Mouse (Mus musculus): Measurements from ENCODE around the gene Xpnpep1.

The Xpnpep1 gene

DNA sequence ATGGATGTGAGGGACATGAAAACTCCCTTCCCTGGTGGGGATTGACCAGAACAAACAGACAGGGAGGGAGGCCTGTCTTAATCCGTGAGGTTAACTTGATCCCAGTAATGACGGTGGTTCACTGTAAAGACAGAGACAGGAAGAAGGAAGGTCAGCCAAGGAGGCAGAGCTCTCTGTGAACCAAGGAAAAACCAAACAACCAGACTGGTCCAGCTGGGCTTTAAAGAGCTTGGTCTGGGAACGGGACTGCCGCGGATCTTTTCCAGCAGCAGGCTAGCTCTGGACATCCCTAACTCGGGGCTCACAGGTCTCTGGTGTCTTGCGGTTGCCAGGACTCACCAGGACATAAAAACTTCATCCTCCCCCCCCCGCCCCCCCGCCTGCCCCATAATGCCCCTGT is 26.5 kb upstream of the Xpnpep1 start:
- DNase-seq (ENCODE audit: low spot score in 2 of 2): no peak

GRCm38 (mm10) chr19:53064972-53065361 is 25.0 kb upstream of the Xpnpep1 start:
- DNase-seq (ENCODE audit: low spot score in 2 of 2): no peak

GRCm38 (mm10) chr19:53064292-53064971 is 24.4 kb upstream of the Xpnpep1 start:
- DNase-seq (ENCODE audit: low spot score in 2 of 2): no peak

GRCm38 (mm10) chr19:53062046-53062445 is 22.0 kb upstream of the Xpnpep1 start:
- no peak for DNase-seq (ENCODE audit: low spot score in 2 of 2)

DNA sequence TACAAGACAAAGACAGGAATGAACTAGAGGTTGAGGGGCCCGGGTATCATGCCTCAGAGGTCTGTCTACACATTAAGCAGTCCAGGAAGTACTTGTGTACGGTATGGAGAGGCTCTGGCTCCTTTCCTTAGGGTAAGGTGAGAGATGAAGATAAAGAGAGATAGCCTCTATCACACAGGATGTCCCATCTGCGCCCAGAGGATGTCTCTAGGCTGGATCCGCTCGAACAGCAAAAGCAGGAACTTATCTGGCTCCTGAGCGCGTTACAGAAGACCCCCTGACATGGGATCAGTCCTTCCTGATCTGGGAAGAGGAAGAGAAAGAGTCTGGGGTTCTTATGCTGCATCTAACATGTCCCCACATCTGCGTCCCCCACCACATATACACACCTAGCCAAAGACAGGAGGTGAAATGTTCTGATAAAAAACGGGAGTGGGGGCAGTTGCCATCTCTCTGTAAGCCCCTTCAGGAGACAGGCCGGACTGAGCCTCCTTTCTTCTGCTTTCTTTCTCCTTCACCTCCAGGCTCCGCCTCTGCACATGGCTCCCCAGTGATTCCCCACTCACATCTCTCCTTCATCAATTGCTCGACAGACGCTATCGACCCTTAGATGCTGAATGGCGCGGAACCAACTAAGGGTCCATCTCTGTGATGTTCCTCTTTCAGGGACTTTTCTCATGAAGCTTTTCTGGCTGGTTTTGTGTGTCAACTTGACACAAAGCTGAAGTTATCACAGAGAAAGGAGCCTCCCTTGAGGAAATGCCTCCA is 19.5 kb upstream of the Xpnpep1 start:
- DNase-seq (ENCODE audit: low spot score in 2 of 2): no peak

DNA sequence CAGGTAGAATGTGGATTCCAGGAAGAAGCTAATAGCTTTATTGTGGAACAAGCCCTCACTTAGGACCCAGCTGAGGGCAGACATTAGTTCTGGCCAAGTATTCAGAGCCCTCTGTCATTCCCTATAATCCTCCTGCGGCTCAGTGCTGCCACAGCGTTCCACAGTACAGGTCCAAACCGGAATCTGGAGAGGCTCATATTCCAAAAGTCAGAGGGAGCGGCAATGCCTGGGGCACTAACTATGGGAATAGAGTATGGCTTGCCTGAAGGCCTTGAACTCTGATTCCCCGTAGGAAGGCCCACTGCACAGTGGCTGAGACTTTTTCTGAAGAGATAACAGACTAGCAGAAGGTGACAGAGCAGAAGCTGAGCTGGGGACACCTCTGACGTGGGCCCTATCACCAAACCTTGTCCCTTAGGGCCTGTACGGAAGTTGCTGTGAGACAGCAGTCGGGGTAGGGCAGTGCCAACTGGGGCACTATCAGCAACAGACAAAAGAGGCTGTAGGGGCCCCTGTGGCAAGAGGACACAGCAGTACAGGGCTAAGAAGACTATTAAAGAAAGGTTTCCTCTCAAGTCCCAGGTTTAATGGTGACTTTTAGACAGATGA is 18.8 kb upstream of the Xpnpep1 start:
- DNase-seq (ENCODE audit: low spot score in 2 of 2): no peak

GRCm38 (mm10) chr19:53057980-53058725 is 18.1 kb upstream of the Xpnpep1 start:
- DNase-seq (ENCODE audit: low spot score in 2 of 2): no peak

DNA sequence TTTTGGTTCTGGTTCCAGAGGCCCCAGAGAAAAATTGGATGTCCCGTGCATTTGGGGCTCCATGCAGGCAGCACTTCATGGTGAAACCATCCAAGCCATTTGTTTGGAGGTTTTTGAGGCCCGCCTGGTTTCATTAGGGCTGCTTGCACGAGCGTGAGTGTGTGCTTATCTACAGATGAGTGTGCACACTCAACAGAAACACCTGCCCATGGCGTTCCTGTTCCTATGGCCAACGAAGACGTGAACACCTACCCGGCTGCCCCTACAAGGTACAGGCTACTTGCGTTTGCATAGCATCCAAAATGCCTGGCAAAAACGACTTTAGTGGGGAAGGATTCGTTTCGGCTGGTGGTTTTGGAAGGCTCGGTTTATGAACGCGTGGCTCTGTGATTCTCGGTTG is 13.3 kb upstream of the Xpnpep1 start:
- no peak for DNase-seq (ENCODE audit: low spot score in 2 of 2)

GRCm38 (mm10) chr19:53052031-53052670 is 12.1 kb upstream of the Xpnpep1 start:
- DNase-seq (ENCODE audit: low spot score in 2 of 2): no peak

DNA sequence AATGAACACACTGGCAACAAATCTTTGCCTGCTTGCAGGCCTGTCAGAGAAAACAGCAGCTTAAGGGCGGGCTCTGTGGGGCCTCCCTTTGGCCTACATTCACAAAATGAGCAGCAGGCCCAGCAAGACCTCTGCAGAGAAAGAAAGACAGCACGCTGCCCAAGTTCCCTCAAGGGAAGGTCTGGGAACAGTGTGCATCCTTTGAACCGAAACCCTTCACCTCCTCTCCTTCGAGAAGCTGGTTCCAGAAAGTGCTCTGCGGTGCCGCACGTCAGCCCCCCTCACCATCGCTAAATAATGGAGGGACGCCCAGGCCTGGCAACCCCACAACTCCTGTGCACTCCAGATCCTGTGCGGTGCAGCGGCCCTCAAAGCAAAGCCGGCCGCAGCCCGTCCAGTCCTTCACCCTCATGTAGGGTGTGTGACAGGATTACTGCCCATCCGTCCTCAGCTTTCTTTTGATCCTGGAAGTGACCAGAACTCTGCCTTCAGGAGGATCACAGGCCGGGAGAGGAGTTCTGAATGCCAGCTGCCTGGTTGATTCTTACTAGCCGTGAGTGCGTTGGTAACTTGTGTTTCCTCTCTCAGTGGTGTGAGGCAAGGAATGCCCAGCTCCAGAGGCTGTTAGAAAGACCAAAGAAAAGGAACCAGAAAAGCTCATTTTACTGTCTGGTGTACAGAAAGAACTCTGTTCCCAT is 11.4 kb upstream of the Xpnpep1 start:
- DNase-seq (ENCODE audit: low spot score in 2 of 2): no peak

GRCm38 (mm10) chr19:53050100-53050499 is 10.1 kb upstream of the Xpnpep1 start:
- no peak for DNase-seq (ENCODE audit: low spot score in 2 of 2)

- DNase-seq (ENCODE audit: low spot score in 2 of 2): no peak
Observed at GRCm38 (mm10) chr19:53047208-53047607, 7.2 kb upstream of the Xpnpep1 start.

DNA sequence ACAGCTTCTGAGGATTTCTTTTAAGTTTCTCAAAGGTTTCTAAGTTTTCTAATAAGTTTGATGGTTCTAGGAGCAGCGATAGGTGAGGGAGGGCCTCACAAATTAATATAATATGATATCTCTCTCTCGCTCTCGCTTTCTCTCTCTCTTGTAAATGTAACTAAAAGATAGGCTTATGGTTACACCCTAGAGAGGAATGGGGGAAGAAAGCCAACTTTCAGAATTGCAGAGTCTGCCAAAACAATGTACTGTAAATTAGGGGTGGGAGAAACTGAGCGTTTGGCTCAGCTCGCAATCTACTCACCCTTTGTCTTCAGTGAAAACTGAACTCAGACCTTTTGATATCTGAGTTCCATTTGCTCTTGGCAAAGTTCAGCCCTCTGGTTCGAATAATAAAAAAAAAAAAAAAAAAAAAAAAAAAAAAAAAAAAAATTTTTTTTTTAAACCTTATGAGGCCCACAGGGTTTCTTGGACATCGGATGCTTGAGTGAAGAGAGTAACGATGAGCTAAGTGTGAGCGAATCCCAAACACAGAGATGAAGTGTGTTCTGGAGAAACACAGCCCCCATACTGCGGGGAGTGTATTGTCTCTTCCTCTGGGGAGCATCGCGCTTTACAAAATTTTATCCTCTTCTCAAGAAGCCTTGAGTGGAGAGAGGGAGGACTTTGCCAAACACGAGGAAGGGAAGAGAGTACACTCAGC is 3.6 kb upstream of the Xpnpep1 start:
- DNase-seq (ENCODE audit: low spot score in 2 of 2): no peak

DNA sequence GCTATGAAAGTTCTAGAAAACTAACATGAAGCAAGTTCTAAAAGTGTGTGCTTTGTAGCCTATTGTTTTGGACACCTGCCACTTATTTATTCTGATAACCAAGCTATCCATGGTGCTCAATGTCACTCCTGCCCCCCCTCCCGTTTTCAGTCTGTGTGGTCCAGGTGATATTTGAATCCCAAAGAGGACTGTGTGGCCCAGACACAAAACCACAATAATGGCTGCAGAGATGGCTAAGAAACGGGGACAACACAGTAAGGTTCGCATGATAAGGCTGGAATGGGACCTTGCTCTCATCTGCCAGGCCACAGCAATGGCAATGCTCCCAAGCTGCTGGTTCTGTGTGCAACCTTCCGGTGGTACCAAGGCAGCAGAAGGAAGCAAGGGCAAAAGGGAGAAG is 1.6 kb upstream of the Xpnpep1 start:
- DNase-seq (ENCODE audit: low spot score in 2 of 2): no peak

DNA sequence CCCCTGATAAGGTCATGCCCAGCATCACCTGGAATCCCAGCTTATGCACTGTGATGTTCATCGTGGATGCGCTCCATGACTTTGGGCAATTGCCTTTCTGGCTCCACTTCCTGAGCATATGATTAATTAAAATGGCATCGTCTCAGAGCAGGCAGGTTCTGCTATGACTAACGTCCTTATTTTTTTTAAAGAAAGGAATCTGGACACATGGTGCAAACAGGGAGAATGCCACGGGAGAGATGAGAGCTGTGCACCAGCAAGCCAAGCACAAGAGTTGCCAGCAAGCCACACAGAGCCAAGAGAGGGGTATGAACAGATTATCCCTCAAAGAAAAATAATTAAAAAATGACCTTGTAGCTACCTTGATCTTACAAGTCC is 1.1 kb upstream of the Xpnpep1 start:
- DNase-seq (ENCODE audit: low spot score in 2 of 2): no peak

DNA sequence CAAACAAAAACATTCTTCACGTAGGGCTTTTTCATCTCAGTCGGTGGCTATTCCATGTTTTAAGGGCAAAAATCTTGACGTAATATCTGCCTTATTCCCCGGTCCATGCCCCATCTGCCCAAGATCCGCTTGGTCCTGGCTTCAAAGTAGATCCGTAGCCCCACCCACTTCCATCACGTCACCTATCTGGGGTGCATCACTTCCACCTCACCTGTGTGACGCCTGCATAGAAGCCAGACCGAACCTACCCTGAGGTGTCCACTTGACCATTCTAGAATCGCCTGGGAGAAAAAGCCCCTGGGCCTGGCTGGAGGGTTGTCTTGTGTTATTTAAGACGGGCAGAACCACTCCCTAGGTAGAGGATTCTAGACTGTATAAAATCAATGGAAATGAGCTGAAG is 924 bp downstream of the Xpnpep1 start:
- no peak for DNase-seq (ENCODE audit: low spot score in 2 of 2)

DNA sequence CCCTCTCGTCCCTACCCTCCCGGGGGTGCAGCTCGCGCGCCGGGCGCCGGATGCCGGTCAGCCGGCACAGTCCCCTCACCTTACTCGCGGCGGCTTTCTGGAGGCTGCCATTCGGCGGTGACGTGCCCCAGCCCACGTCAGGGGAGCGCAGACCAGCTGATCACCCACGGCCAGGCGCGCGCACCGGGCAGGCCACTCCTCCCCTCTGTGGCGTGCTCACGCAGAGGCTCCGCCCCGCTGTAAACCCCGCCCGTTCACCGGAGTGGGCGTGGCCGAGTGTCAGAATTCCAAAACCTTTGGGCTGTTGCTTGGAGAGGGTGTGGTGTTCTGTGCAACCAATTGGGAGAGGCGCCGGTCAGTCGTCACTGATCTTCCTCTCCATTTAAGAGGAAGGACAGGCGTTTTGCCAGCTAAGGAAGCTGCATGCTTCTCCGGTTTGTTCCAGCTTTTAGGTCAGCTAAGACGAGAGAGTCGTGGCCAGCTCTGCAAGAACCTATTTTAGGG is 1.5 kb downstream of the Xpnpep1 start:
- peak; percentile 95 to 98 for DNase-seq (ENCODE audit: low spot score in 2 of 2)

GRCm38 (mm10) chr19:53037925-53038419 is 2.0 kb downstream of the Xpnpep1 start:
- DNase-seq (ENCODE audit: low spot score in 2 of 2): no peak

DNA sequence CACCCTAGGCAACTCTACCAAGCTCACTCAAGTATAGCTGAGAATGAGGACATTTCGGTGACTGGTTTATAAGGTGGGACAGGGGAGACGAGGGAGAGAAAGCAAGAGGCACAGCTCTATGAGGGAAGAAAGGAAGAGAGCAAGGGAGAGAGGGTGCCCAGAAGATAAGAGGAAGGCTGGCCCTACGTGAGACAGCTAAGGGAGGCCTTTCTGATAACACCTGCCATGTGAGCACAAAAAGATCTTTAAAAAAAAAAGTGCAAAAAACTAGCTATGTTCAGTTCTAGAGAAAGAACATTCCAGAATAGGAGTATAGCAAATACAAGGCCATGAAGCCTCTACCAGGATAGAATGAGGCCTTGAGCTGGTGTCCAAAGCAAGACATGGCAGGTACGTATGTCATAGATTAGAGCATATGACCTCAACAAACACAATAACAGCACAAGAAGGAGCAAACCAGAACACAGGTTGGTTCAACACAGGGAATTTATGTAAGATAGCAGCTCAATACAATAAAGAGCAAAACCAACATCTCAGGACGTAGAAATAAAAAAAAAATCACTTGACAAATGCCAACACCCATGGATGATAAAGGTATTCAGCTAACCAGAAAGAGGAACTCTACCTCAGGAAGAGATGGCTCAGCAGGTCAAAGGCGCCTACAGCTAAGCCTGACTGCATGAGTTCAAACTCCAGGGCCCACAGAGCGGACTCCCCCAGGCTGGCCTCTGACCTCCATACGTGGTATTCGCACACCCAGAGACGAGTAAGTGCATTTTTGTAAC is 6.7 kb downstream of the Xpnpep1 start:
- no peak for DNase-seq (ENCODE audit: low spot score in 2 of 2)

All from frontal cortex, postnatal 25 days (tissue).